Mouse (Mus musculus) heart, postnatal 0 days (tissue): Measurements from ENCODE around the gene Grm8. TPM values are rescaled to one million over a fixed set of nuclear protein-coding genes. Genes with fewer than 3 reads are reported as not detected.

ENCODE experiments used
- ATAC-seq: fragments of 200-750 bp; cut with Nextera tagmentation; 2 replicates; pipeline ENCODE4 v1.8.0; 2017; ENCODE audit warnings: low read depth, moderate number of reproducible peaks, moderate library complexity; ENCODE audit not compliant: insufficient read depth
- DNase-seq: peaks from one replicate; pipeline ENCODE4 v3.0.0-alpha.2; 2016; ENCODE audit warnings: low spot score
- H3K27ac ChIP-seq: fragments of 300-500 bp; sonication (generic); 2 replicates; pipeline ENCODE4 v1.5.1; 2014; ENCODE audit warnings: low read depth, mild to moderate bottlenecking
- H3K27me3 ChIP-seq: fragments of 300-500 bp; sonication (generic); 2 replicates; pipeline ENCODE4 v1.6.1; 2014; ENCODE audit warnings: low read length, mixed read lengths; ENCODE audit not compliant: control insufficient read depth, insufficient read depth
- H3K36me3 ChIP-seq: fragments of 300-500 bp; sonication (generic); replicated peaks from 2 replicates; pipeline ENCODE4 v1.6.1; 2014; ENCODE audit warnings: low read length, mixed read lengths; ENCODE audit not compliant: control insufficient read depth, insufficient read depth
- H3K4me1 ChIP-seq: fragments of 300-500 bp; sonication (generic); 2 replicates; pipeline ENCODE4 v1.6.1; 2014; ENCODE audit warnings: antibody characterized with exemption; ENCODE audit not compliant: control insufficient read depth, insufficient read depth
- H3K4me2 ChIP-seq: fragments of 300-500 bp; sonication (generic); 2 replicates; pipeline ENCODE4 v1.6.1; 2014; ENCODE audit warnings: low read depth, mild to moderate bottlenecking, low read length, moderate library complexity
- H3K4me3 ChIP-seq: fragments of 300-500 bp; sonication (generic); 2 replicates; pipeline ENCODE4 v1.5.1; 2014; ENCODE audit warnings: low read depth, low read length
- H3K9ac ChIP-seq: fragments of 300-500 bp; sonication (generic); replicated peaks from 2 replicates; pipeline ENCODE4 v1.6.1; 2014; ENCODE audit warnings: low read depth, low read length, mixed read lengths
- H3K9me3 ChIP-seq: fragments of 300-500 bp; sonication (generic); replicated peaks from 2 replicates; pipeline ENCODE4 v1.6.1; 2016; ENCODE audit warnings: low read length; ENCODE audit not compliant: control insufficient read depth
- CTCF ChIP-seq: IDR thresholded peaks from 2 replicates; pipeline ENCODE4 v1.5.1; 2016; ENCODE audit warnings: antibody characterized with exemption, control low read depth, low read depth
- EP300 ChIP-seq: IDR thresholded peaks from 2 replicates; pipeline ENCODE4 v1.6.1; 2016; ENCODE audit warnings: antibody characterized with exemption, low read depth
- WGBS: fragments of 180-500 bp; shearing (Covaris S2); extraction: QIAGEN DNeasy Blood & Tissue Kit; methylation state at CpG from one replicate; pipeline ENCODE4 v1.1.7; 2014; 5-methylcytosine and 5-hydroxymethylcytosine counted together
- polyA plus RNA-seq: library from polyadenylated mRNA; unstranded; fragments of >200 nt; fragmentation: Nextera tagmentation; extraction: Ambion mirVana; gene quantifications from 2 replicates; pipeline ENCODE4 v1.2.1, GENCODE M21; 2015
- total RNA-seq: library from RNA; depleted of rRNA; stranded (reverse); fragments of >200 nt; gene quantifications from 2 replicates; pipeline ENCODE4 v1.2.3, GENCODE M21; 2014; ENCODE audit warnings: low replicate concordance

The Grm8 gene
- total and polyA plus RNA-seq, 2 experiments from 2014 or later = not detected

- H3K4me1 ChIP-seq = no peaks in the 10 kb centered on the region
- H3K4me3 ChIP-seq = no peak overlapping the region
- TF ChIP-seq CTCF (no peak), EP300 (no peak)
- WGBS = 30% methylated on average over 1 of the region's 1 CpGs
- H3K27ac ChIP-seq = no peak overlapping the region
- H3K9ac ChIP-seq = no peak overlapping the region
- no peak for DNase-seq
- H3K9me3 ChIP-seq = no peaks in the 10 kb centered on the region
- no peak for ATAC-seq
- no peaks in the 10 kb centered on the region for H3K27me3 ChIP-seq
- no peaks in the 10 kb centered on the region for H3K36me3 ChIP-seq
- no peak overlapping the region for H3K4me2 ChIP-seq
Observed at GRCm38 (mm10) chr6:27346311-27346710, 788.7 kb downstream of the Grm8 start.

GRCm38 (mm10) chr6:27340131-27340530 is 794.8 kb downstream of the Grm8 start:
- DNase-seq = no peak

GRCm38 (mm10) chr6:27318575-27318974 is 816.4 kb downstream of the Grm8 start:
- 14% methylated on average over 1 of the region's 1 CpGs for WGBS
- no peaks in the 10 kb centered on the region for H3K9me3 ChIP-seq
- TF ChIP-seq EP300 = no peak
- no peak for TF ChIP-seq CTCF

More at GRCm38 (mm10) chr6:27340131-27340530, 794.8 kb downstream of the Grm8 start:
- Histone ChIP-seq H3K9me3 (no peaks in the 10 kb centered on the region), H3K27ac (no peak overlapping the region), H3K4me2 (no peak overlapping the region), H3K4me1 (no peaks in the 10 kb centered on the region), H3K4me3 (no peak overlapping the region), H3K27me3 (no peaks in the 10 kb centered on the region), H3K9ac (no peak overlapping the region), H3K36me3 (no peaks in the 10 kb centered on the region)
- TF ChIP-seq CTCF (no peak), EP300 (no peak)
- ATAC-seq = no peak
- 84% methylated on average over 4 of the region's 4 CpGs for WGBS

GRCm38 (mm10) chr6:27317422-27317821 is 817.6 kb downstream of the Grm8 start:
- H3K9me3 ChIP-seq = no peaks in the 10 kb centered on the region
- H3K9ac ChIP-seq = no peak overlapping the region
- no peak overlapping the region for H3K4me3 ChIP-seq
- H3K4me2 ChIP-seq = no peak overlapping the region
- no peaks in the 10 kb centered on the region for H3K4me1 ChIP-seq
- no peak for TF ChIP-seq CTCF
- TF ChIP-seq EP300 = no peak
- ATAC-seq = no peak
- no peaks in the 10 kb centered on the region for H3K36me3 ChIP-seq
- H3K27me3 ChIP-seq = no peaks in the 10 kb centered on the region
- DNase-seq = no peak
- H3K27ac ChIP-seq = no peak overlapping the region
- 60% methylated on average over 3 of the region's 3 CpGs for WGBS

More at GRCm38 (mm10) chr6:27318575-27318974, 816.4 kb downstream of the Grm8 start:
- no peaks in the 10 kb centered on the region for H3K27me3 ChIP-seq
- no peaks in the 10 kb centered on the region for H3K4me1 ChIP-seq
- DNase-seq = no peak
- H3K4me2 ChIP-seq = no peak overlapping the region
- no peak overlapping the region for H3K9ac ChIP-seq
- H3K36me3 ChIP-seq = no peaks in the 10 kb centered on the region
- ATAC-seq = no peak
- no peak overlapping the region for H3K4me3 ChIP-seq
- no peak overlapping the region for H3K27ac ChIP-seq

GRCm38 (mm10) chr6:27316018-27316417 is 819.0 kb downstream of the Grm8 start:
- H3K4me2 ChIP-seq = no peak overlapping the region
- no peaks in the 10 kb centered on the region for H3K9me3 ChIP-seq
- no peak for DNase-seq
- TF ChIP-seq CTCF (no peak), EP300 (no peak)
- WGBS = 54% methylated on average over 1 of the region's 1 CpGs
- H3K4me1 ChIP-seq = no peaks in the 10 kb centered on the region
- no peak overlapping the region for H3K9ac ChIP-seq
- no peak for ATAC-seq
- H3K4me3 ChIP-seq = no peak overlapping the region
- no peaks in the 10 kb centered on the region for H3K27me3 ChIP-seq
- no peaks in the 10 kb centered on the region for H3K36me3 ChIP-seq
- H3K27ac ChIP-seq = no peak overlapping the region

- H3K9me3 ChIP-seq = no peaks in the 10 kb centered on the region
- TF ChIP-seq CTCF = no peak
- no peak for TF ChIP-seq EP300
- no peak overlapping the region for H3K4me3 ChIP-seq
- no peak overlapping the region for H3K27ac ChIP-seq
- no peaks in the 10 kb centered on the region for H3K4me1 ChIP-seq
- no peak overlapping the region for H3K9ac ChIP-seq
- no peak for ATAC-seq
- no peak overlapping the region for H3K4me2 ChIP-seq
- WGBS = 74% methylated on average over 5 of the region's 5 CpGs
- no peak for DNase-seq
- H3K36me3 ChIP-seq = no peaks in the 10 kb centered on the region
- H3K27me3 ChIP-seq = no peaks in the 10 kb centered on the region
Observed at GRCm38 (mm10) chr6:27314273-27315009, 820.5 kb downstream of the Grm8 start.
